Mouse (Mus musculus): ENCODE results near the gene Eaf2. TPM values are rescaled to one million over a fixed set of nuclear protein-coding genes. Genes with fewer than 3 reads are reported as not detected.

Gene Eaf2
- 2.4 and 3.1 TPM in 2 replicates for polyA plus RNA-seq (2012; rRNA removed)

- Histone ChIP-seq H3K4me1 (ENCODE audit: control insufficient read depth, insufficient read depth, low read length) (peaks cover 6% of the 10 kb centered on the region; the same call in 1 of the 2 replicates), H3K4me3 (replicated peaks; ENCODE audit: insufficient read depth, low read depth, low read length) (peak within 1 kb of the TSS; percentile 94), H3K27ac (ENCODE audit: insufficient read depth, low read length) (peak within 1 kb of the TSS; percentile 46; the same call in 1 of the 2 replicates), H3K27me3 (ENCODE audit: control insufficient read depth, insufficient read depth, low read length) (no peaks in the 10 kb centered on the region)
- under 1% methylated on average over 43 of the region's 43 CpGs for WGBS
- DNase-seq = peak; percentile 93 to 99
- peak; percentile 40; the same call in 1 of the 2 replicates for TF ChIP-seq POLR2A (IDR thresholded peaks at IDR 0.05; ENCODE audit: borderline replicate concordance, insufficient read depth, low read length)
- no peak for TF ChIP-seq CTCF (IDR thresholded peaks at IDR 0.05; ENCODE audit: borderline replicate concordance, insufficient read depth, low read depth, low read length)
These were observed at the start of gene Eaf2, which contains the start of gene Golgb1 for GRCm38 (mm10) chr16:36874583-36875275. TSS of gene Eaf2 (minus strand) at chr16:36875003. TSS of gene Golgb1 (plus strand) at chr16:36875140.

- Histone ChIP-seq H3K27ac (ENCODE audit: insufficient read depth, low read length) (no peak overlapping the region), H3K4me3 (replicated peaks; ENCODE audit: insufficient read depth, low read depth, low read length) (no peak overlapping the region), H3K27me3 (ENCODE audit: control insufficient read depth, insufficient read depth, low read length) (no peaks in the 10 kb centered on the region; the same call in 1 of the 2 replicates), H3K4me1 (ENCODE audit: control insufficient read depth, insufficient read depth, low read length) (peaks cover 4% of the 10 kb centered on the region; the same call in 1 of the 2 replicates)
- no peak for DNase-seq
- TF ChIP-seq POLR2A (IDR thresholded peaks at IDR 0.05; ENCODE audit: borderline replicate concordance, insufficient read depth, low read length) (no peak), CTCF (IDR thresholded peaks at IDR 0.05; ENCODE audit: borderline replicate concordance, insufficient read depth, low read depth, low read length) (no peak)
- WGBS = 92% methylated on average over 8 of the region's 8 CpGs
These were observed 49.5 kb upstream of the Eaf2 start for GRCm38 (mm10) chr16:36924312-36924711.

- no peaks in the 10 kb centered on the region; the same call in 1 of the 2 replicates for H3K27me3 ChIP-seq (ENCODE audit: control insufficient read depth, insufficient read depth, low read length)
- no peak for DNase-seq
- 94% methylated on average over 6 of the region's 6 CpGs for WGBS
- no peak overlapping the region for H3K4me3 ChIP-seq (replicated peaks; ENCODE audit: insufficient read depth, low read depth, low read length)
- H3K27ac ChIP-seq (ENCODE audit: insufficient read depth, low read length) = no peak overlapping the region
- H3K4me1 ChIP-seq (ENCODE audit: control insufficient read depth, insufficient read depth, low read length) = peaks cover 4% of the 10 kb centered on the region; the same call in 1 of the 2 replicates
- TF ChIP-seq CTCF (IDR thresholded peaks at IDR 0.05; ENCODE audit: borderline replicate concordance, insufficient read depth, low read depth, low read length) = no peak
- no peak for TF ChIP-seq POLR2A (IDR thresholded peaks at IDR 0.05; ENCODE audit: borderline replicate concordance, insufficient read depth, low read length)
These were observed 47.2 kb upstream of the Eaf2 start for GRCm38 (mm10) chr16:36921980-36922379.

GRCm38 (mm10) chr16:36921067-36921613 lies 46.3 kb upstream of the Eaf2 start:
- H3K4me3 ChIP-seq (replicated peaks; ENCODE audit: insufficient read depth, low read depth, low read length) = no peak overlapping the region
- DNase-seq = no peak
- TF ChIP-seq CTCF (IDR thresholded peaks at IDR 0.05; ENCODE audit: borderline replicate concordance, insufficient read depth, low read depth, low read length) = no peak
- TF ChIP-seq POLR2A (IDR thresholded peaks at IDR 0.05; ENCODE audit: borderline replicate concordance, insufficient read depth, low read length) = no peak
- WGBS = 93% methylated on average over 8 of the region's 8 CpGs
- H3K27ac ChIP-seq (ENCODE audit: insufficient read depth, low read length) = no peak overlapping the region
- no peaks in the 10 kb centered on the region; the same call in 1 of the 2 replicates for H3K27me3 ChIP-seq (ENCODE audit: control insufficient read depth, insufficient read depth, low read length)
- peaks cover 4% of the 10 kb centered on the region; the same call in 1 of the 2 replicates for H3K4me1 ChIP-seq (ENCODE audit: control insufficient read depth, insufficient read depth, low read length)

- H3K4me1 ChIP-seq (ENCODE audit: control insufficient read depth, insufficient read depth, low read length) = peaks cover 4% of the 10 kb centered on the region; the same call in 1 of the 2 replicates
- no peaks in the 10 kb centered on the region; the same call in 1 of the 2 replicates for H3K27me3 ChIP-seq (ENCODE audit: control insufficient read depth, insufficient read depth, low read length)
- WGBS = 81% methylated on average over 3 of the region's 3 CpGs
- DNase-seq = no peak
- no peak for TF ChIP-seq POLR2A (IDR thresholded peaks at IDR 0.05; ENCODE audit: borderline replicate concordance, insufficient read depth, low read length)
- TF ChIP-seq CTCF (IDR thresholded peaks at IDR 0.05; ENCODE audit: borderline replicate concordance, insufficient read depth, low read depth, low read length) = no peak
- H3K27ac ChIP-seq (ENCODE audit: insufficient read depth, low read length) = no peak overlapping the region
- H3K4me3 ChIP-seq (replicated peaks; ENCODE audit: insufficient read depth, low read depth, low read length) = no peak overlapping the region
These were observed 45.6 kb upstream of the Eaf2 start for GRCm38 (mm10) chr16:36920410-36920809.

- no peaks in the 10 kb centered on the region; the same call in 1 of the 2 replicates for H3K27me3 ChIP-seq (ENCODE audit: control insufficient read depth, insufficient read depth, low read length)
- 69% methylated on average over 10 of the region's 10 CpGs for WGBS
- no peak overlapping the region for H3K4me3 ChIP-seq (replicated peaks; ENCODE audit: insufficient read depth, low read depth, low read length)
- no peak for TF ChIP-seq POLR2A (IDR thresholded peaks at IDR 0.05; ENCODE audit: borderline replicate concordance, insufficient read depth, low read length)
- TF ChIP-seq CTCF (IDR thresholded peaks at IDR 0.05; ENCODE audit: borderline replicate concordance, insufficient read depth, low read depth, low read length) = no peak
- H3K4me1 ChIP-seq (ENCODE audit: control insufficient read depth, insufficient read depth, low read length) = peaks cover 4% of the 10 kb centered on the region; the same call in 1 of the 2 replicates
- no peak overlapping the region for H3K27ac ChIP-seq (ENCODE audit: insufficient read depth, low read length)
- DNase-seq = no peak
These were observed 43.7 kb upstream of the Eaf2 start for GRCm38 (mm10) chr16:36918505-36918904.

- H3K4me1 ChIP-seq (ENCODE audit: control insufficient read depth, insufficient read depth, low read length) = no peaks in the 10 kb centered on the region
- DNase-seq = no peak
- TF ChIP-seq POLR2A (IDR thresholded peaks at IDR 0.05; ENCODE audit: borderline replicate concordance, insufficient read depth, low read length) (no peak), CTCF (IDR thresholded peaks at IDR 0.05; ENCODE audit: borderline replicate concordance, insufficient read depth, low read depth, low read length) (no peak)
- H3K27ac ChIP-seq (ENCODE audit: insufficient read depth, low read length) = no peak overlapping the region
- no peak overlapping the region for H3K4me3 ChIP-seq (replicated peaks; ENCODE audit: insufficient read depth, low read depth, low read length)
- 55% methylated on average over 5 of the region's 5 CpGs for WGBS
- H3K27me3 ChIP-seq (ENCODE audit: control insufficient read depth, insufficient read depth, low read length) = no peaks in the 10 kb centered on the region
These were observed 39.4 kb upstream of the Eaf2 start for GRCm38 (mm10) chr16:36914195-36914594.
